Mouse (Mus musculus) spleen, postnatal 4 days (tissue): ENCODE data around the gene Ankrd17.

Experiments used
- DNase-seq, 2 experiments: peaks; one replicate each; pipeline ENCODE4 v3.0.0; 2022; ENCODE audit warnings: low spot score in 2 of 2

The Ankrd17 gene

GRCm38 (mm10) chr5:90217791-90218190, 148.6 kb downstream of the Ankrd17 start:
- DNase-seq, result no peak

GRCm38 (mm10) chr5:90217226-90217625, 149.2 kb downstream of the Ankrd17 start:
- DNase-seq, result no peak

DNA sequence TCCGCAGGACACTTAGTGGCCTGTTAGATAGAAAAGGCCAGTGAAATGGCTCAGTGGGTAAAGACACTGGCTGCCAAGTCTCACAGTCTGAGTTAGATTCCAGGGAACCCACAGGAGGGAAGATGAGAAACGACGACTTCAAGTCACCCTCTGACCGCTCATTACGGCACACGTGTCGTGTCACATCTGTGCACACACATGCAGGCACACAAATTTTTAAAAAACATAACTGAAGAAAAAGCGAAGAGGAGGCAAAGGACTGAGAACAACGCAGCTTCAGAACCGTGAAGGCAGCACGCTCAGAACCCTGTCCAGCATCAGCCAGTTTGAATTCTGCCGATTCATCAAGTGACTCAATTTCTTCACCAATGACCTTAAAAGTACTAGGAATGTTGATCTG, 153.0 kb downstream of the Ankrd17 start:
- DNase-seq, result no peak

DNA sequence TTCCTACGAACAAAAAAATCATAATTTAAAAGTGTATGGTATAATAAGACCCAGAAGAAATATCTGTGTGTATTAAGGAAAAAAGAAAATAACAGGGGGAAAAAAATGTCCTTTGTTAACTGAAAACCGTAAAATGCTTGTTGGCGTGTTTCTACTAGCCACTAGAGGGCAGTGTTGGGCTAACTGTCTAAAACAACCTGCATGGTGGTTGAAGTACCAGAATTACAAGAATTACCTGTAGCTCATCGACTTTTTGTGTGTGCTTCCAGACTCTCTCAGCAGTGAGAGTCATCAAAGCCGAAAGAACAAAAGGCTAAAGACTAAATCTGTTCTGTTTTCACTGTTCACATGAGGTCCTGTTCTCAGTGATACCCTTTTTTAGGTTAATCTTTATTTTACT, 163.2 kb downstream of the Ankrd17 start:
- DNase-seq, result peak in 1 of 2 experiments; percentile 23

DNA sequence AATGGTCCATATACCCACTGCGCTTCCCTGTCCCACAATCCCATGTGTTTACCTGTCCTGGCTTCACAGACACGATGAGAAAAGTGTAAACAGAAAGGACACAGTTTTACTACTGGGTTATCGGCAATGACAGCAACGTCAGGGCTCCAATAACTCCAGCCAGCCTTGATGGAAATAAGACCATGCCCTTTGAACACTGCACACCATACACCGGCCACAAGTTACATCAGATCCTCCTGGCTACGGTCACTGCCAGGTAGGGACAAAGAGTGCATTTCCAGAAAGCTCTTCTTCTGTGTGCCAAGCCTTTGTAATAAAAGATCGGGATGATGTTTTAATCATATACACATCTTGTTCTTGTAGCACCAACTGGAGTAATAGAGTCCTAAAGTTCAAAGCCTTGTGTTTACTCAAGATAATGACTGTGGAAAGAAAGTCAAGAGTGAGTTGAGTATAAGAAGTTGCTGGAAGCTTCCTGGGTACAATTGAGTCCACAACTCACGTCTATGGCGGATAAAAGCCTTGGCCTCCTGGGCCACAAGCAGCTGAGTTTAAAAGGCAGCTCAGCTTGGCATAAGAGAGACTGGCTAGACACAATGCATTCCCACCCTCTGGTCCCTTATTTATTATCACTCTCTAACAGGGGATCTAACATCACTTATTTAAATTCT, 163.8 kb downstream of the Ankrd17 start:
- DNase-seq, result no peak

GRCm38 (mm10) chr5:90199922-90200632, 166.3 kb downstream of the Ankrd17 start:
- no peak for DNase-seq

DNA sequence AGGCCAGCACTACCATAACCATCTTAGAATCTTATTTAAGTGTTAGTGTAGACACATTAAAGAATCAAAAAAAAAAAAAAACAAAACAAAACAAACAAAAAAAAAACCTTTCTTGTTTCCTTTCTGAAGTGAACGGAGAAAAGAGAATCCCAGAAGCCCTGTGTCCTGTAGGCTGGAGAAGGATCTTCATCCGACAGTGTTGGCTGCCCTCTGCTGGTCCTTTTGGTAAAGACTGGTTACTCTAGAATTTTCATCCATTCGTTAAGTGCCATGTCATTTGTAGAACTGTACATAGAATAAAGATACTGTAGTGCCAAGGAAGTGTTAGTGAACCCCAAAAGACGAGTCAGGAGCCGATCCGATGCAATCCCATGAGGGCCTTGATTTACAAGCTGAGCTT, 171.5 kb downstream of the Ankrd17 start:
- DNase-seq, result no peak

- no peak for DNase-seq
Measured at GRCm38 (mm10) chr5:90182782-90183181, 183.6 kb downstream of the Ankrd17 start.

GRCm38 (mm10) chr5:90179094-90179493, 187.3 kb downstream of the Ankrd17 start:
- no peak for DNase-seq

GRCm38 (mm10) chr5:90178116-90178515, 188.3 kb downstream of the Ankrd17 start:
- no peak for DNase-seq
